Mouse (Mus musculus) lung, postnatal 0 days (tissue): ENCODE measurements around the gene Gm20532. TPM values are rescaled to one million over a fixed set of nuclear protein-coding genes. Genes with fewer than 3 reads are reported as not detected.

Source experiments
- ATAC-seq: fragments of 200-750 bp; cut with Nextera tagmentation; 2 replicates; pipeline ENCODE4 v1.8.0; 2017; ENCODE audit warnings: moderate library complexity
- DNase-seq: peaks from one replicate; pipeline ENCODE4 v3.0.0-alpha.2; 2016; ENCODE audit warnings: low spot score
- H3K27ac ChIP-seq: fragments of 300-500 bp; sonication (generic); 2 replicates; pipeline ENCODE4 v1.5.1; 2014; ENCODE audit warnings: antibody characterized with exemption, mild to moderate bottlenecking, low read length, mixed read lengths
- H3K27me3 ChIP-seq: fragments of 300-500 bp; sonication (generic); replicated peaks from 2 replicates; pipeline ENCODE4 v1.6.1; 2014; ENCODE audit warnings: low read length, mixed read lengths; ENCODE audit not compliant: insufficient read depth
- H3K36me3 ChIP-seq: fragments of 300-500 bp; sonication (generic); 2 replicates; pipeline ENCODE4 v1.6.1; 2014; ENCODE audit warnings: low read length, mixed read lengths; ENCODE audit not compliant: insufficient read depth
- H3K4me1 ChIP-seq: fragments of 300-500 bp; sonication (generic); 2 replicates; pipeline ENCODE4 v1.6.1; 2014; ENCODE audit warnings: antibody characterized with exemption, low read depth, low read length, mixed read lengths; ENCODE audit not compliant: insufficient read depth
- H3K4me2 ChIP-seq: fragments of 300-500 bp; sonication (generic); replicated peaks from 2 replicates; pipeline ENCODE4 v1.6.1; 2014; ENCODE audit warnings: low read depth, mild to moderate bottlenecking, low read length, moderate library complexity, mixed read lengths
- H3K4me3 ChIP-seq: fragments of 300-500 bp; sonication (generic); 2 replicates; pipeline ENCODE4 v1.5.1; 2014; ENCODE audit warnings: low read depth, low read length
- H3K9ac ChIP-seq: fragments of 300-500 bp; sonication (generic); replicated peaks from 2 replicates; pipeline ENCODE4 v1.6.1; 2014; ENCODE audit warnings: low read depth, mild to moderate bottlenecking
- H3K9me3 ChIP-seq: fragments of 300-500 bp; sonication (generic); 2 replicates; pipeline ENCODE4 v1.6.1; 2016; ENCODE audit warnings: low read length, mixed read lengths
- CTCF ChIP-seq: IDR thresholded peaks from 2 replicates; pipeline ENCODE4 v1.5.1; 2016; ENCODE audit warnings: antibody characterized with exemption, mild to moderate bottlenecking
- EP300 ChIP-seq: IDR thresholded peaks from 2 replicates; pipeline ENCODE4 v1.6.1; 2016; ENCODE audit warnings: antibody characterized with exemption, mild to moderate bottlenecking, control low read depth
- WGBS: fragments of 180-500 bp; shearing (Covaris S2); extraction: QIAGEN DNeasy Blood & Tissue Kit; methylation state at CpG from one replicate; pipeline ENCODE4 v1.1.7; 2014; 5-methylcytosine and 5-hydroxymethylcytosine counted together
- polyA plus RNA-seq: library from polyadenylated mRNA; unstranded; fragments of >200 nt; fragmentation: Nextera tagmentation; extraction: Ambion mirVana; gene quantifications from 2 replicates; pipeline ENCODE4 v1.2.1, GENCODE M21; 2015

Gene Gm20532
- polyA plus RNA-seq, 1 experiment from 2014 or later = not detected

GRCm38 (mm10) chr2:26544265-26544664, 42.2 kb upstream of the Gm20532 start:
- H3K27ac ChIP-seq = peak overlapping the region; percentile 51; the same call in 1 of the 2 replicates
- H3K27me3 ChIP-seq = no peaks in the 10 kb centered on the region
- H3K36me3 ChIP-seq = no peaks in the 10 kb centered on the region
- no peaks in the 10 kb centered on the region for H3K9me3 ChIP-seq
- TF ChIP-seq CTCF = peak; percentile 14; the same call in 1 of the 2 replicates
- no peak for TF ChIP-seq EP300
- 29% methylated on average over 3 of the region's 3 CpGs for WGBS
- ATAC-seq (peak; percentile 59), DNase-seq (peak; percentile 52)
- no peak overlapping the region for H3K4me2 ChIP-seq
- H3K9ac ChIP-seq = no peak overlapping the region
- no peak overlapping the region for H3K4me3 ChIP-seq
- H3K4me1 ChIP-seq = peaks cover 2% of the 10 kb centered on the region

GRCm38 (mm10) chr2:26547481-26547880, 39.0 kb upstream of the Gm20532 start:
- Histone ChIP-seq H3K4me1 (peaks cover 25% of the 10 kb centered on the region), H3K9me3 (no peaks in the 10 kb centered on the region), H3K4me3 (no peak overlapping the region), H3K9ac (no peak overlapping the region), H3K36me3 (no peaks in the 10 kb centered on the region), H3K27me3 (no peaks in the 10 kb centered on the region), H3K4me2 (no peak overlapping the region), H3K27ac (no peak overlapping the region)
- ATAC-seq (no peak), DNase-seq (no peak)
- 47% methylated on average over 2 of the region's 2 CpGs for WGBS
- TF ChIP-seq CTCF (peak; percentile 48), EP300 (no peak)

- WGBS = 32% methylated on average over 10 of the region's 10 CpGs
- DNase-seq = peak; percentile 67
- no peak overlapping the region for H3K4me3 ChIP-seq
- H3K9me3 ChIP-seq = no peaks in the 10 kb centered on the region
- H3K4me1 ChIP-seq = peaks cover 39% of the 10 kb centered on the region
- no peaks in the 10 kb centered on the region for H3K36me3 ChIP-seq
- no peak overlapping the region for H3K4me2 ChIP-seq
- no peaks in the 10 kb centered on the region for H3K27me3 ChIP-seq
- H3K27ac ChIP-seq = peak overlapping the region; percentile 38; the same call in 1 of the 2 replicates
- TF ChIP-seq EP300 = no peak
- peak; percentile 13; the same call in 1 of the 2 replicates for TF ChIP-seq CTCF
- ATAC-seq = peak; percentile 39
- H3K9ac ChIP-seq = 0 out of 2 replicates have a peak overlapping the region, but pooled peaks have one; percentile 12
Measured at GRCm38 (mm10) chr2:26549801-26550200, 36.6 kb upstream of the Gm20532 start.

- Histone ChIP-seq H3K9me3 (no peaks in the 10 kb centered on the region), H3K4me3 (no peak overlapping the region), H3K4me2 (no peak overlapping the region), H3K27ac (peak overlapping the region; percentile 38; the same call in 1 of the 2 replicates), H3K4me1 (peaks cover 43% of the 10 kb centered on the region), H3K36me3 (no peaks in the 10 kb centered on the region), H3K27me3 (no peaks in the 10 kb centered on the region), H3K9ac (no peak overlapping the region)
- 39% methylated on average over 3 of the region's 3 CpGs for WGBS
- peak; percentile 28 for DNase-seq
- peak; percentile 6; the same call in 1 of the 2 replicates for ATAC-seq
- TF ChIP-seq EP300 = no peak
- no peak for TF ChIP-seq CTCF
Measured at GRCm38 (mm10) chr2:26550205-26550604, 36.2 kb upstream of the Gm20532 start.

- Histone ChIP-seq H3K4me3 (no peak overlapping the region), H3K27me3 (no peaks in the 10 kb centered on the region), H3K9me3 (no peaks in the 10 kb centered on the region), H3K36me3 (no peaks in the 10 kb centered on the region), H3K27ac (peak overlapping the region; percentile 38; the same call in 1 of the 2 replicates), H3K4me2 (no peak overlapping the region), H3K9ac (no peak overlapping the region), H3K4me1 (peaks cover 48% of the 10 kb centered on the region)
- 59% methylated on average over 3 of the region's 3 CpGs for WGBS
- ATAC-seq = peak; percentile 27; the same call in 1 of the 2 replicates
- DNase-seq = no peak
- TF ChIP-seq EP300 = no peak
- no peak for TF ChIP-seq CTCF
Measured at GRCm38 (mm10) chr2:26550777-26551176, 35.7 kb upstream of the Gm20532 start.

- Histone ChIP-seq H3K27ac (no peak overlapping the region), H3K9ac (no peak overlapping the region), H3K36me3 (no peaks in the 10 kb centered on the region), H3K4me3 (no peak overlapping the region), H3K4me2 (no peak overlapping the region), H3K9me3 (no peaks in the 10 kb centered on the region), H3K27me3 (no peaks in the 10 kb centered on the region), H3K4me1 (peaks cover 51% of the 10 kb centered on the region)
- TF ChIP-seq CTCF (no peak), EP300 (no peak)
- ATAC-seq = no peak
- 66% methylated on average over 8 of the region's 8 CpGs for WGBS
- DNase-seq = no peak
Measured at GRCm38 (mm10) chr2:26551446-26551845, 35.0 kb upstream of the Gm20532 start.

- Histone ChIP-seq H3K36me3 (no peaks in the 10 kb centered on the region), H3K4me2 (no peak overlapping the region), H3K4me1 (peaks cover 57% of the 10 kb centered on the region), H3K4me3 (no peak overlapping the region), H3K27ac (no peak overlapping the region), H3K9me3 (no peaks in the 10 kb centered on the region), H3K9ac (no peak overlapping the region), H3K27me3 (no peaks in the 10 kb centered on the region)
- ATAC-seq (no peak), DNase-seq (no peak)
- TF ChIP-seq EP300 = no peak
- no peak for TF ChIP-seq CTCF
- WGBS = 74% methylated on average over 2 of the region's 2 CpGs
Measured at GRCm38 (mm10) chr2:26552066-26552465, 34.4 kb upstream of the Gm20532 start.
